Mouse (Mus musculus) layer of hippocampus, postnatal 10 days (tissue): ENCODE data around the gene Pou2f2. TPM values are rescaled to one million over a fixed set of nuclear protein-coding genes. Genes with fewer than 3 reads are reported as not detected.

Source experiments
- DNase-seq, 2 experiments: peaks; one replicate each; pipeline ENCODE4 v3.0.0; 2021; ENCODE audit warnings: low spot score in 2 of 2
- total RNA-seq, 2 experiments: library from RNA; stranded (reverse); gene quantifications; 2 replicates each; pipeline ENCODE4 v1.2.3; 2021

Pou2f2 gene
- total RNA-seq, 2 experiments from 2014 or later, result 10.1 to 11.3 TPM

DNA sequence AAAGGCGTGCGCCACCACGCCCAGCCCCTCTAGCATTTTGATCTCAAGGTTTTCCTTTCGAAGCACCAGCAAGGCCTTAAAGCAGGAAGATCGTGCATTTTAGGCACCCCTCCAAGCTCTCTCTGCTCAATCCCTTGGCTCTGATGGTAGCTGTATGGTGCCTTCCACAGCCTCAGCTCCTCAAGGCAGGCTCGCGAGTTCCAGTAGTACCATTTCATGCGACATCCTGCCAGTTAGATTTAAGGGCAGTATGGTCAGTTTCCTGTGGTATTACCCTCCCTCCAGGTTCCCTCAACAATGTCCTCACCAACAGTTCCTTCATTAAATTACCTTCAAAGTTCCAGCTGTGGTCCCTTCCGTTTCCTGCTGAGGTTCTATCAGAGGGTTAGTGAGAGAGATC lies 16.6 kb upstream of the Pou2f2 start:
- DNase-seq, result no peak

- DNase-seq, result no peak
Measured at GRCm38 (mm10) chr7:25195148-25195547, 15.6 kb upstream of the Pou2f2 start.

DNA sequence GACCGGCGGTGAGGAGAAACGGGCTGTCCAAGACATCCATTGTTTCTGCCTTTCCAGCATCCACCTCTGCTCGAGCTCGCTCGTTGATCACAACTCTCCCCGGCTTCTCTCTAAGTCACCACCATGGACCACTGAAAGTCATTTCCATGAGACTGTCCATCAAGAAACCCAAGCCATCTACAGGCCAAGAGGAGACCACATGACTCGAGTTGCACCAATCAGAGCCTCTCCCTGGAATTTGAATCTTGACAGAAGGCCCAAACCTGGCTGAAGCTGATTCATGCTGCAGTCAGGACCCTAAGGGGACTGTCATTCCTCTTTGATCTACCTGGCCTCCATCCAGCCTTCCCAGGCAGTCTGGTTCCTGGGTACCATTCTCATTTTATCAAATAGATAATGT lies 12.6 kb upstream of the Pou2f2 start:
- no peak for DNase-seq

DNA sequence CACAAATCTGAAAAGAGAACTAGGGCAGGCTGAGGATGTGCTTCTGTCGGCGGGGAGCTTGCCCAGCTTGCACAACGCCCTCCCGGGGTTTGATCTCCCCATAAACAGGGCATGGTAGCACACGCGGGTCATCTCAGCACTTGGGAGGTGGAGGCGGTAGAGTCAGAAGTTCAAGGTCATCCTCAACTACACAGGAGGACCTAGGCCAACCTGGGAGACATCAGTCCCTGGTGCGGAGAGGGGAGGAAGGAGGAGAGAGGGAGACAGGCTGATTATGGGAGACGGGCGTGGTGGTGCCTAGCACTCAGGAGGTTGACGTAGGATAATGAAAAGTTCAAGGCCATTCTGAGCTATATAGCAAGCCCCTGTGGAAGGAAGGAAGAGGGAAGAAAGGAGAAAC lies 11.3 kb upstream of the Pou2f2 start:
- no peak for DNase-seq

DNA sequence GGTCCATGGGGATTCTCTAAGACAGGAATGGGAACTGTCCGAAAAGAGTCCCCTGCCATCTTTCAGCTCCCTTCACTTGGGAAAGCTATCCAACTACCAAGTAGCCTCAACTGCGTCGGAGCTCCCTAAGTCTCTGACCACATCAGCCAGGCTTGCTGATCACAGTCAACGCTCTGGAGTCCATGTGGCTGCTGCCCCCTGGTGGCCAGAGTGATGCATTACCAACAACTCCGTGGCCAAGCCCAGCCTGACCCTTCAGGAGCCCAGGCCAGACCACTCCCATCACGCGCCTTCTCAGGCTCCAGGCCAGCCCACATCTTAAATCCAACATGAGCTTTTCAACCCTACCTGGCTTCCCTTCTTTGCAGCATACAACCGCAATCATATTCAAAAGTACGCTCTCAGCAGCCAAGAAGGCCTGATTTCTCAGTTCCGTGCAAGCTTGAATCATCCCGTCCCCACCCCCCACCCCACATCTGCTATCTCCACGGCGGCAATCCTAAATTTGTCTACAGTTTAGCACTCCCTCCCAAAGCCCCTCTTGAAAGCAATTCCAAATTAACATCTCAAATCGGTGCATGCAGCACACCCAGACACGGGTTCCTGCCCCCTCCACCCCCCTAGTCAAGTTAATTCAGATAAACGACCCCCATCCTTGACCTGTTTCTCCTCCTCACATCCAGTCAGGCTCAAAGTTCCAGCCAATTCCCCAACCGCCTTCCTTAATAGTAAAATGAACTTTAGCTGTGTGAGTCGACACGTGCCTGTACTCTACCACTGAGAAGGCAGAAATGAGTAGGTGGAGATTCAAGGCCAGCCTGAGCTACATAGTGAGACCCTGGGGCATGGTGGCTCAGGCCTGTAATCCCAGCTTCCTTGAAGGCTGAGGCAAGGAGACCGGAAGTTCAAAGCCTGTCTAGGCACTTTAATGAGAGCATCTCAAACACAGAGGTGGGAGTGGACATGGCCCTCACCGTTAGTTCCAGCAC lies 8.4 kb upstream of the Pou2f2 start:
- DNase-seq, result peak; percentile 92 to 93

- no peak for DNase-seq
Measured at GRCm38 (mm10) chr7:25184091-25184490, 4.6 kb upstream of the Pou2f2 start.

- DNase-seq, result no peak
Measured at GRCm38 (mm10) chr7:25181814-25182213, 2.3 kb upstream of the Pou2f2 start.

DNA sequence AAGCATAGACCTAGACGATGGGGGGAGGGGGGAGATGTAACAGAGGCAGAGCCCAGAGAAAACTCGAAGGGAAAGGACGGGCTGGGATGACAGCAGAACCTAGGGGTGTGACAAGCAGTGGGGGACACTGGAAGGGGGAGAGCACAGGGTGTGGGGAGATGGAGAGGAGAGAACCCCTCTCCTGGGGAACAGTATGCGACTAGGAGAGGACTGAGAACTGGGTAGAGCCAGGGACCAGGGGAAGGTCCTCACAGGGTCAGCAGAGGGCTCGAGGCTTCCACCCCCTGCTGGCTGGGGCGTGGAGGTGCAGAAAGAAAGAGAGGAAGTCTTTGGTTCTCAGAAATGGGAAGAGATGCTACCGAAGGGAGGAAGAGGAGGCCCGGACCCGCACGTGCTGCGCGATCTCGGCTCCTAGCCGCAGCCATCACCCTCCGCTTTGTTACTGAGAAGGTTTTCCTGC lies 1.8 kb upstream of the Pou2f2 start:
- DNase-seq, result peak; percentile 39 to 58

- no peak for DNase-seq
Measured at GRCm38 (mm10) chr7:25180512-25180911, 986 bp upstream of the Pou2f2 start.

GRCm38 (mm10) chr7:25178787-25179605 lies 530 bp downstream of the Pou2f2 start:
- DNase-seq, result peak; percentile 38 to 41

GRCm38 (mm10) chr7:25178317-25178716 lies 1.2 kb downstream of the Pou2f2 start:
- peak in 1 of 2 experiments; percentile 40 for DNase-seq

DNA sequence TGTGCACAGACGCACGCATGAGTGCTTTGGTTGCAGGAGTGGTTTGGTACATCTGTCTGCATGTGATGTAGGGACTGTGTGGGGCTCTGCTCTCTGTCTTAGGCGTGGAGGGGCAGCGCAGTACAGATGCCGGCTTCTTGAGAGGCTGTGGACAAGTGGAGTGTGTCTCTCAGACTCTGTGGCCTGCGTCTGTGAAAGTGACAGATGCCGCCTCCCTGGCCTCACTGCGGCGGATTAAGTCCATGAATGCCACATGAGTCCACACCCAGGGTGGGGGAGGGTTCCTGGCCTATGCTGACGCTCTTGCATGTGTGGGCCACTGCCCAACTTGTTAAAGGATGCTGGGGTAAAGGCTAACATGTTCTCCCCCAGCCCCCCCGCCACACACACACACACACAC lies 5.2 kb downstream of the Pou2f2 start:
- DNase-seq, result no peak

GRCm38 (mm10) chr7:25172669-25173068 lies 6.9 kb downstream of the Pou2f2 start:
- no peak for DNase-seq

GRCm38 (mm10) chr7:25170583-25170982 lies 8.9 kb downstream of the Pou2f2 start:
- DNase-seq, result peak; percentile 41 to 55

- no peak for DNase-seq
Measured at GRCm38 (mm10) chr7:25166106-25166505, 13.4 kb downstream of the Pou2f2 start.

DNA sequence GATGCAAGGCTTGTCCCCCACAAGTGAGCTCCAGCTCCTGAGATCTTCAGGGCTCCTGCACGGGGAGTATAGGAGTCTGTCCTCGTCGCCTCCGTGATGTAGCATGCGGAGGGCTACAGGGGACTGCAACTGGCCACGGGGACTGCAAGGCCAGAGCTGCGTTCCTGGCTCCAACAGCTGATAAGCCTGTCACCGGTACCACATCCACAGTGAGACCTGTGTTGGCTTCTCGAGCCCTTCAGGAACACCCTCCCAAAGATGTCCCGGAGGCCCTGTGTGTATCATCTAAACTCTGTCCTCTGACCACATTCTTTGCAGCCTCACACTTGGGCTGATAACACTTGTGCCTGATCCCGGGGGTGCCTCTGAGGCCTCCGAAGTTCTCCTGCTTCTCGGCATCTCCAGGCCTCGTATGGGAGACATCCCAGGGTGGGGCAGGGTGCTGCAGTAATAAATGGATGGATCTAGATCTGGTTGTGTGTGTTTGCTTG lies 23.3 kb downstream of the Pou2f2 start:
- no peak for DNase-seq

DNA sequence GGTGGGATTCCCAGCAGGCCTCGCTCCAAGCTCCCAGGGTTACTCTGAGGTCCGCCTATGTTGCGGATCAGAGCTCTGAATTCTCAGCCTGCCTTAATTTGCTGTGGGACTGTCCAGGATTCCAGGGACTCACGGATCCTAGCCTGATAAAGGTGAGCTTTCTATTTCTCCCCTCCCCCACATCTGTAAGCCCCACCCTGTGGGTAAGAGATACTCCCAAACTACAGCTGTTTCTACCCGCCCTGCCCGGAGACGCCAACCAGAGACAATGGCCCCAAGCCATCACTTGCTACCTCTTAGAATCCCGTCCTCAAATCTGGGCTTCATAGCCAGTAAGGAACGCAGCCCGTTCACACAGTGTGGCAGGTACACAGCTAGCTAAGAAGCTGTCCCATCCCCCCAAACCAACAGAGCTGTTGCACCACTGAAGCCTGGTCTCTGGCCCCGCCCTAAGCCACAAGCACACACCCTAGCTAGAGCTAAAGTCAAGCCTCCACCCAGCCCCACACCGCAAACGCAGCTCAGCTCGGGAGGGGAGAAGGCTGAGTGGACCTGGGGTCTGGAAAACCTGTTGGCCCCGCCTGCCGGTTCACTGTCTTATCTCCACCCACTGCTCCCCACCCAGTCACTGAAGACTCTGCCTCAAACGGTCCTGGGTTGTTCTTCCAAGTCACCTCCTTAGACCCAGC lies 23.9 kb downstream of the Pou2f2 start:
- no peak for DNase-seq

- no peak for DNase-seq
Measured at GRCm38 (mm10) chr7:25154648-25155047, 24.9 kb downstream of the Pou2f2 start.

GRCm38 (mm10) chr7:25153841-25154240 lies 25.7 kb downstream of the Pou2f2 start:
- no peak for DNase-seq

- peak; percentile 42 to 52 for DNase-seq
Measured at GRCm38 (mm10) chr7:25151916-25152556, 27.5 kb downstream of the Pou2f2 start.

DNA sequence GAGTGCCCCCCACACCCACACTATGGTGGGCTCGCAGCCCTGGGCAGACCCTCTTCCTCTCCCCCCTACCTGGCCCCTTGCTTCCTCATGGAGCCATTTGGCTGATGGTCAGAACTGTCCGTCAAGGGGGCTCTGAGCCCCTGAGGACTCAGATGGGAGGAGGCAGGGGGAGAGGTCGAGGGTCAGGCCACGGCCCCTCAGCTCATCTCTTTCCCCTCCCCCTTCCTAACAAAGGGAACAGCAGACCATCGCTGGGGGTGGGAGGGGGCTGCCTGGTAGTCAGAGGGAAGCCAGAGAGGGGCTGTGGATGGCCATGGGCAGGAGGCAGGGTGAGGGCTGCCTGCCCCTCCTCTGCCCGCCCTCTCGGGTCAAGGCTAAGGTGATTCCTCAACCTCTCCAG lies 28.5 kb downstream of the Pou2f2 start:
- no peak for DNase-seq
